Mouse (Mus musculus) stomach, embryonic 14.5 days (tissue): Measurements from ENCODE around the gene Chrm5. TPM values are rescaled to one million over a fixed set of nuclear protein-coding genes. Genes with fewer than 3 reads are reported as not detected.

Experiments used
- ATAC-seq: fragments of 200-750 bp; cut with Nextera tagmentation; 2 replicates; pipeline ENCODE4 v1.8.0; 2017; ENCODE audit warnings: low read depth, moderate TSS enrichment; ENCODE audit not compliant: insufficient number of reproducible peaks, insufficient read depth, low FRiP score
- H3K27ac ChIP-seq: fragments of 300-500 bp; sonication (generic); 2 replicates; pipeline ENCODE4 v1.5.1; 2014; ENCODE audit warnings: mild to moderate bottlenecking, low read length, moderate library complexity, mixed read lengths
- H3K27me3 ChIP-seq: fragments of 300-500 bp; sonication (generic); 2 replicates; pipeline ENCODE4 v1.6.1; 2014; ENCODE audit warnings: low read length, control low read depth, mixed read lengths; ENCODE audit not compliant: control insufficient read depth, insufficient read depth
- H3K36me3 ChIP-seq: fragments of 300-500 bp; sonication (generic); 2 replicates; pipeline ENCODE4 v1.6.1; 2014; ENCODE audit warnings: mild to moderate bottlenecking, control low read depth, low read length, moderate library complexity, mixed read lengths; ENCODE audit not compliant: control insufficient read depth, insufficient read depth
- H3K4me1 ChIP-seq: fragments of 300-500 bp; sonication (generic); 2 replicates; pipeline ENCODE4 v1.6.1; 2014; ENCODE audit warnings: low read length, control low read depth, mixed read lengths; ENCODE audit not compliant: control insufficient read depth, insufficient read depth
- H3K4me2 ChIP-seq: fragments of 300-500 bp; sonication (generic); replicated peaks from 2 replicates; pipeline ENCODE4 v1.6.1; 2014; ENCODE audit warnings: low read depth, low read length, control low read depth
- H3K4me3 ChIP-seq: fragments of 300-500 bp; sonication (generic); 2 replicates; pipeline ENCODE4 v1.5.1; 2014; ENCODE audit warnings: low read depth, low read length, control low read depth
- H3K9ac ChIP-seq: fragments of 300-500 bp; sonication (generic); replicated peaks from 2 replicates; pipeline ENCODE4 v1.6.1; 2014; ENCODE audit warnings: low read depth, mild to moderate bottlenecking, control low read depth, low read length, moderate library complexity, mixed read lengths
- H3K9me3 ChIP-seq: fragments of 300-500 bp; sonication (generic); 2 replicates; pipeline ENCODE4 v1.6.1; 2016; ENCODE audit warnings: low read depth, low read length, control low read depth; ENCODE audit not compliant: control insufficient read depth
- WGBS: fragments of 180-500 bp; shearing (Covaris S2); extraction: QIAGEN DNeasy Blood & Tissue Kit; methylation state at CpG from one replicate; pipeline ENCODE4 v1.1.7; 2014; 5-methylcytosine and 5-hydroxymethylcytosine counted together
- polyA plus RNA-seq: library from polyadenylated mRNA; unstranded; fragments of >200 nt; fragmentation: Nextera tagmentation; extraction: Ambion mirVana; gene quantifications from 2 replicates; pipeline ENCODE4 v1.2.1, GENCODE M21; 2014

Gene Chrm5
- 0.36 TPM in 1 of 2 replicates, not detected in the other for polyA plus RNA-seq

DNA sequence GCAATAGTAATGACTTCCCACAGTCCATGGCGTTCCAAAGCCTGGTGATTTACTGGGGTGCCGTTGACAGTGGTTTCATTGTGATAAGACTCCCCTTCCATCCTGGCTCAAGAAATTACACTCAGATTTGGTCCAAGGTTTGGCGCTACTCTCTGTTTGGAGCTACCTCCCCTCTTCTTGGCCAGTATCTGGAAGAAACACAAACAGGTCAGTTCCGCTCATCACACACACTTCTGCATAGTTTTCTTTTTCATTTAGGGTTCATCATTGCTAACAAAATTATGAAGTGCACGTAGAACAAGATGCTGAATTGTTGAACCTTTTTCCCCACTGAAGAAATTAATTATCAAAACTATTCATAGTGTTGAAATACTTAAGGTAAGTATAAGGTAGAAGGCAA, at the start of gene Chrm5:
Chrm5 (minus strand) TSS at position 101 of the 400 bp plus-strand sequence.
- Histone ChIP-seq H3K36me3 (no peaks in the 10 kb centered on the region), H3K4me3 (no peak within 1 kb of the TSS), H3K9ac (no peak within 1 kb of the TSS), H3K4me1 (no peaks in the 10 kb centered on the region), H3K27ac (no peak within 1 kb of the TSS), H3K9me3 (no peaks in the 10 kb centered on the region), H3K4me2 (no peak within 1 kb of the TSS), H3K27me3 (no peaks in the 10 kb centered on the region)
- ATAC-seq, result no peak
- 92% methylated on average over 5 of the region's 5 CpGs for WGBS

- Histone ChIP-seq H3K9me3 (no peaks in the 10 kb centered on the region), H3K4me3 (no peak overlapping the region), H3K4me2 (no peak overlapping the region), H3K36me3 (no peaks in the 10 kb centered on the region), H3K9ac (no peak overlapping the region), H3K27ac (no peak overlapping the region), H3K4me1 (no peaks in the 10 kb centered on the region), H3K27me3 (no peaks in the 10 kb centered on the region)
- 87% methylated on average over 3 of the region's 3 CpGs for WGBS
- no peak for ATAC-seq
Observed at GRCm38 (mm10) chr2:112526933-112527332, 46.4 kb upstream of the Chrm5 start.

DNA sequence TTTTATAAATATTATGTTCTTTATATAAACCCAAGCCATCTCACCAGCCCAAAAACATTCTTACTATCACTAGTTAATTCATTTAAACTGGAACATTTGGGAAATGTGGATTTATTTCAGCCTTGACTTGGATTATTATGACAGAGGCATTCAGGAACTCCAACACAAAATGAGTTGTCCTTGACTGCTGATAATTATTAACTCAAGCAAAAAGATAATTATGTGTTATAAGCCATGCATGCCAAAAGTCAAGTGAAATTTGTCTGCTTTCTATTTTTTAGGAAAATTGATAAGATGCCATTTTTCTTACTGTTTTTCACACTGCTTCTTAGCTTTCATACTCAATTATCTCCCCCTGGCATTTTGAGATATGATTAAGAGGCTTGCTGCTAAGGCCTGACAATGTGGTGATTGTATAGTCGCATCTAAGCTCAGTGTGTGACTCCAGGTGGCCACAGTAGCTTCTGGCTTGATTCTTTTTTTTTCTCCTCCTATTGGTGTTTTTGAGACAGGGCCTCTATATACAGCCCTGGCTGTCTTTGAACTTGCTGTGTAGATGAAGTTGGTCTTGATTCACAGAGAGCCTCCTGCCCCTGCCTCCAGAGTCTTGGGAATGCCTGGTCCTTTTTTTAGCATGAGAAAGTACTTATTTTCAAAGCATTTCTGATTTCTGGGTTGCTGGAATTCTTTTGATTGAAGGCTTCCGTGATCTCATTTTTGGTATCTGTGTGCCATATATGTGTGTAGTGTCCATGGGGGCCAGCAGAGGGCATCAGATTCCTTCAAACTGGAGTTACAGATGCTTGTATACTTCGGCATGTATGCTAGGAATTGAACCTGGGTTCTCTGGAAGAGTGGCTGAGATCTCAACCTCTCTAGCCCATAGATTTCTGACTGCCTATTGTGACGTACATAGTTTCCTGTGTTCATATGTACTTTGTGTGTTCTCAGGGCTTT, 40.2 kb upstream of the Chrm5 start:
- H3K9me3 ChIP-seq, result no peaks in the 10 kb centered on the region; the same call in 1 of the 2 replicates
- 84% methylated on average over 4 of the region's 4 CpGs for WGBS
- no peaks in the 10 kb centered on the region; the same call in 1 of the 2 replicates for H3K36me3 ChIP-seq
- H3K4me2 ChIP-seq, result no peak overlapping the region
- no peak for ATAC-seq
- no peak overlapping the region for H3K9ac ChIP-seq
- no peaks in the 10 kb centered on the region for H3K4me1 ChIP-seq
- H3K4me3 ChIP-seq, result no peak overlapping the region
- no peak overlapping the region for H3K27ac ChIP-seq
- H3K27me3 ChIP-seq, result no peaks in the 10 kb centered on the region

GRCm38 (mm10) chr2:112518541-112518940, 38.0 kb upstream of the Chrm5 start:
- Histone ChIP-seq H3K9ac (no peak overlapping the region), H3K4me1 (no peaks in the 10 kb centered on the region), H3K36me3 (no peaks in the 10 kb centered on the region; the same call in 1 of the 2 replicates), H3K27ac (no peak overlapping the region), H3K27me3 (no peaks in the 10 kb centered on the region), H3K4me3 (no peak overlapping the region), H3K9me3 (no peaks in the 10 kb centered on the region; the same call in 1 of the 2 replicates), H3K4me2 (no peak overlapping the region)
- ATAC-seq, result no peak

- no peak overlapping the region for H3K4me3 ChIP-seq
- no peak overlapping the region for H3K27ac ChIP-seq
- H3K4me1 ChIP-seq, result no peaks in the 10 kb centered on the region
- H3K9ac ChIP-seq, result no peak overlapping the region
- WGBS, result 68% methylated on average over 3 of the region's 3 CpGs
- H3K27me3 ChIP-seq, result no peaks in the 10 kb centered on the region
- no peaks in the 10 kb centered on the region; the same call in 1 of the 2 replicates for H3K9me3 ChIP-seq
- no peak for ATAC-seq
- H3K4me2 ChIP-seq, result no peak overlapping the region
- no peaks in the 10 kb centered on the region; the same call in 1 of the 2 replicates for H3K36me3 ChIP-seq
Observed at GRCm38 (mm10) chr2:112517218-112517617, 36.6 kb upstream of the Chrm5 start.

DNA sequence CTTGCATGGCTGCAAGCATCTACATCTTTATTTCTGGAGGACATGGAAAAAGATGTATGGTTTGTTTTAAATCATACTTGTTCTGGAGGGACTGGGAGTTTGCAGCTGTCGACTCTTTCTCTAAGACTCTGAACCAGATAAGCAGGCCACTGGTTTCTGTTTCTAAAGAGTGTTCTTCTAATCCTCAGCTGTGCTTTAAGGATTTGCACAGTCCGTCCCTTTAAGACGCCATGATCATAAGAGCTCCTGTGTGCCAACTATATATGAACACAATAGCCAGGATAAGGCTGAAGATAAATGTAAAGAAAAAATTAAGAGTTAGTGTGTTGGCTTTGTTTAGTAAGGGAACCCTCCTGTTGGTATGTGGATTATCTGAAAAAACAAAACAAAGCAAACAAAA, 36.2 kb upstream of the Chrm5 start:
- H3K4me2 ChIP-seq, result no peak overlapping the region
- H3K9ac ChIP-seq, result no peak overlapping the region
- H3K9me3 ChIP-seq, result no peaks in the 10 kb centered on the region; the same call in 1 of the 2 replicates
- no peak overlapping the region for H3K4me3 ChIP-seq
- WGBS, result 55% methylated on average over 3 of the region's 3 CpGs
- no peak overlapping the region for H3K27ac ChIP-seq
- ATAC-seq, result no peak
- no peaks in the 10 kb centered on the region for H3K27me3 ChIP-seq
- H3K36me3 ChIP-seq, result no peaks in the 10 kb centered on the region; the same call in 1 of the 2 replicates
- H3K4me1 ChIP-seq, result no peaks in the 10 kb centered on the region

DNA sequence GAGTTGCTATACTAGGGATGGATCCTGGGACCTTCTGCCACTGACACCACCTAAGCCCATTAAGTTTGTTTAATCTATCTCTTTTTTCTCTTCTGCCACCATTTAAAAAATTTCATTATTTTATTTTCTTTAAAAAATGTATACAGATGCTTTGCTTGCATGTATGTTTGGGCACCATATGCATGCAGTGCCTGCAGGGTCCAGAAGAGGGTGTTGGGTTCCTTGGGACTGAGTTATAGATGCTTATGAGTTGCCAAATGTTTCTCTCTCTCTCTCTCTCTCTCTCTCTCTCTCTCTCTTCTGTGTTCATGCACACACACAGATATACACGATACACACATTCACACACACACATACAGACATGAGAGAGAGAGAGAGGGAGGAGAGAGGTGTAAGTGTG, 32.5 kb upstream of the Chrm5 start:
- WGBS, result 80% methylated on average over 1 of the region's 1 CpGs
- Histone ChIP-seq H3K9ac (no peak overlapping the region), H3K4me1 (no peaks in the 10 kb centered on the region), H3K4me3 (no peak overlapping the region), H3K27ac (no peak overlapping the region), H3K4me2 (no peak overlapping the region), H3K9me3 (no peaks in the 10 kb centered on the region), H3K27me3 (no peaks in the 10 kb centered on the region), H3K36me3 (no peaks in the 10 kb centered on the region; the same call in 1 of the 2 replicates)
- no peak for ATAC-seq

DNA sequence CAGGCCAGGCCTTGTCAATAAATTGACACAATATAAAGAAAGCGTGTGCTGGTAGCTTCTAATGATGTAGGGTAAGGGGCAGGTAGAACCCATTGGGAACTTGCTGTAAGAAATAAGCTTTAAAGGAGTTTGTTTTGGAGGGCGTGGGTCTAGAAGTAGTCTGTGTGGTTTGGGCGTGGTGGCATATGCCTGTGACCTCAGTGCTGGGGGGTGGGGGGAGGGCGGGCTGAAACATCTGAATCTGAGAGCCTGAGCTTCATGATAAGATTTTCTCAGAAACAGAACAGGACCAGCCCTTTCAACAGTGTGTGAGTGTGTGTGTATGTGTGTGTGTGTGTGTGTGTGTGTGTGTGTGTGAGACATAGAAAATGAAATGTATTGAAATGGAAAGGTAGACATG, 29.6 kb upstream of the Chrm5 start:
- Histone ChIP-seq H3K4me1 (no peaks in the 10 kb centered on the region), H3K4me2 (no peak overlapping the region), H3K27me3 (no peaks in the 10 kb centered on the region), H3K27ac (no peak overlapping the region), H3K4me3 (no peak overlapping the region), H3K36me3 (no peaks in the 10 kb centered on the region), H3K9ac (no peak overlapping the region), H3K9me3 (no peaks in the 10 kb centered on the region)
- peak; percentile 90 for ATAC-seq
- 74% methylated on average over 4 of the region's 4 CpGs for WGBS
